Mouse (Mus musculus) limb, embryonic 11.5 days (tissue): ENCODE data around the gene Eif2d. TPM values are rescaled to one million over a fixed set of nuclear protein-coding genes. Genes with fewer than 3 reads are reported as not detected.

Experiments used
- ATAC-seq: fragments of 200-750 bp; cut with Nextera tagmentation; 2 replicates; pipeline ENCODE4 v1.8.0; 2017; ENCODE audit warnings: low read depth; ENCODE audit not compliant: insufficient number of reproducible peaks, low FRiP score, low TSS enrichment
- DNase-seq: peaks from one replicate; pipeline ENCODE4 v3.0.0-alpha.2; 2015; ENCODE audit warnings: low spot score
- H3K27ac ChIP-seq: fragments of 300-500 bp; sonication (generic); replicated peaks from 2 replicates; pipeline ENCODE4 v1.5.1; 2014; ENCODE audit warnings: low read depth, mild to moderate bottlenecking, low read length
- H3K27me3 ChIP-seq: fragments of 300-500 bp; sonication (generic); 2 replicates; pipeline ENCODE4 v1.6.1; 2014; ENCODE audit warnings: mild to moderate bottlenecking, low read length, mixed read lengths; ENCODE audit not compliant: control insufficient read depth, insufficient read depth
- H3K36me3 ChIP-seq: fragments of 300-500 bp; sonication (generic); 2 replicates; pipeline ENCODE4 v1.6.1; 2014; ENCODE audit warnings: mild to moderate bottlenecking, low read length, moderate library complexity, mixed read lengths; ENCODE audit not compliant: control insufficient read depth, insufficient read depth
- H3K4me1 ChIP-seq: fragments of 300-500 bp; sonication (generic); 2 replicates; pipeline ENCODE4 v1.6.1; 2014; ENCODE audit warnings: low read length, mixed read lengths; ENCODE audit not compliant: control insufficient read depth, insufficient read depth
- H3K4me2 ChIP-seq: fragments of 300-500 bp; sonication (generic); 2 replicates; pipeline ENCODE4 v1.6.1; 2014; ENCODE audit warnings: low read depth, mild to moderate bottlenecking, moderate library complexity; ENCODE audit not compliant: severe bottlenecking
- H3K4me3 ChIP-seq: fragments of 300-500 bp; sonication (generic); 2 replicates; pipeline ENCODE4 v1.5.1; 2014; ENCODE audit warnings: low read depth, low read length
- H3K9ac ChIP-seq: fragments of 300-500 bp; sonication (generic); 2 replicates; pipeline ENCODE4 v1.6.1; 2014; ENCODE audit warnings: mild to moderate bottlenecking, low read length
- H3K9me3 ChIP-seq: fragments of 300-500 bp; sonication (generic); 2 replicates; pipeline ENCODE4 v1.6.1; 2016; ENCODE audit warnings: low read length; ENCODE audit not compliant: control insufficient read depth
- WGBS: fragments of 180-500 bp; shearing (Covaris S2); extraction: QIAGEN DNeasy Blood & Tissue Kit; methylation state at CpG from one replicate; pipeline ENCODE4 v1.1.7; 2014; 5-methylcytosine and 5-hydroxymethylcytosine counted together
- polyA plus RNA-seq: library from polyadenylated mRNA; unstranded; fragments of >200 nt; fragmentation: Nextera tagmentation; extraction: Ambion mirVana; gene quantifications from 2 replicates; pipeline ENCODE4 v1.2.1, GENCODE M21; 2014

The Eif2d gene
- polyA plus RNA-seq, 1 experiment from 2014 or later: 72.3 TPM

- DNase-seq: no peak
- H3K4me3 ChIP-seq: no peak overlapping the region
- ATAC-seq: no peak
- H3K36me3 ChIP-seq: no peaks in the 10 kb centered on the region
- no peak overlapping the region for H3K27ac ChIP-seq
- H3K9ac ChIP-seq: no peak overlapping the region
- 90% methylated on average over 6 of the region's 6 CpGs for WGBS
- no peaks in the 10 kb centered on the region for H3K27me3 ChIP-seq
- no peak overlapping the region for H3K4me2 ChIP-seq
- H3K9me3 ChIP-seq: no peaks in the 10 kb centered on the region
- no peaks in the 10 kb centered on the region for H3K4me1 ChIP-seq
Observed at GRCm38 (mm10) chr1:131208800-131209199, 55.8 kb downstream of the Eif2d start.

- no peaks in the 10 kb centered on the region for H3K4me1 ChIP-seq
- H3K9me3 ChIP-seq: no peaks in the 10 kb centered on the region
- H3K4me2 ChIP-seq: no peak overlapping the region
- H3K9ac ChIP-seq: no peak overlapping the region
- WGBS: 82% methylated on average over 8 of the region's 8 CpGs
- H3K27me3 ChIP-seq: no peaks in the 10 kb centered on the region
- no peak overlapping the region for H3K27ac ChIP-seq
- no peak overlapping the region for H3K4me3 ChIP-seq
- DNase-seq (no peak), ATAC-seq (no peak)
- H3K36me3 ChIP-seq: no peaks in the 10 kb centered on the region
Observed at GRCm38 (mm10) chr1:131209971-131210426, 57.0 kb downstream of the Eif2d start.

- H3K4me1 ChIP-seq: no peaks in the 10 kb centered on the region
- no peak overlapping the region for H3K4me2 ChIP-seq
- no peak for ATAC-seq
- no peak for DNase-seq
- no peaks in the 10 kb centered on the region for H3K36me3 ChIP-seq
- H3K9me3 ChIP-seq: no peaks in the 10 kb centered on the region
- H3K9ac ChIP-seq: no peak overlapping the region
- H3K27me3 ChIP-seq: no peaks in the 10 kb centered on the region
- no peak overlapping the region for H3K4me3 ChIP-seq
- no peak overlapping the region for H3K27ac ChIP-seq
- 92% methylated on average over 1 of the region's 1 CpGs for WGBS
Observed at GRCm38 (mm10) chr1:131211655-131212054, 58.7 kb downstream of the Eif2d start.

- ATAC-seq: no peak
Observed at GRCm38 (mm10) chr1:131212956-131213355, 60.0 kb downstream of the Eif2d start.

GRCm38 (mm10) chr1:131213361-131213760 is 60.4 kb downstream of the Eif2d start:
- DNase-seq: no peak
- Histone ChIP-seq H3K4me1 (no peaks in the 10 kb centered on the region), H3K4me3 (no peak overlapping the region), H3K9me3 (no peaks in the 10 kb centered on the region), H3K9ac (no peak overlapping the region), H3K36me3 (no peaks in the 10 kb centered on the region), H3K27me3 (no peaks in the 10 kb centered on the region), H3K27ac (no peak overlapping the region), H3K4me2 (no peak overlapping the region)
- no peak for ATAC-seq
- 81% methylated on average over 6 of the region's 6 CpGs for WGBS

More at GRCm38 (mm10) chr1:131212956-131213355, 60.0 kb downstream of the Eif2d start:
- Histone ChIP-seq H3K9ac (no peak overlapping the region), H3K4me3 (no peak overlapping the region), H3K36me3 (no peaks in the 10 kb centered on the region), H3K9me3 (no peaks in the 10 kb centered on the region), H3K4me2 (no peak overlapping the region), H3K4me1 (no peaks in the 10 kb centered on the region), H3K27me3 (no peaks in the 10 kb centered on the region), H3K27ac (no peak overlapping the region)
- no peak for DNase-seq
- 77% methylated on average over 5 of the region's 5 CpGs for WGBS

- ATAC-seq: no peak
- H3K4me3 ChIP-seq: no peak overlapping the region
- H3K27me3 ChIP-seq: no peaks in the 10 kb centered on the region
- no peaks in the 10 kb centered on the region for H3K4me1 ChIP-seq
- no peak overlapping the region for H3K4me2 ChIP-seq
- no peak overlapping the region for H3K9ac ChIP-seq
- H3K27ac ChIP-seq: no peak overlapping the region
- DNase-seq: no peak
- WGBS: 91% methylated on average over 11 of the region's 11 CpGs
- H3K9me3 ChIP-seq: no peaks in the 10 kb centered on the region
- no peaks in the 10 kb centered on the region for H3K36me3 ChIP-seq
Observed at GRCm38 (mm10) chr1:131218933-131219332, 66.0 kb downstream of the Eif2d start.

GRCm38 (mm10) chr1:131221822-131222590 is 69.0 kb downstream of the Eif2d start:
- no peak overlapping the region for H3K27ac ChIP-seq
- no peaks in the 10 kb centered on the region for H3K36me3 ChIP-seq
- no peak overlapping the region for H3K4me2 ChIP-seq
- no peak overlapping the region for H3K4me3 ChIP-seq
- ATAC-seq (no peak), DNase-seq (no peak)
- H3K27me3 ChIP-seq: no peaks in the 10 kb centered on the region
- no peak overlapping the region for H3K9ac ChIP-seq
- H3K4me1 ChIP-seq: no peaks in the 10 kb centered on the region
- 83% methylated on average over 13 of the region's 13 CpGs for WGBS
- no peaks in the 10 kb centered on the region for H3K9me3 ChIP-seq

- Histone ChIP-seq H3K27me3 (no peaks in the 10 kb centered on the region), H3K36me3 (no peaks in the 10 kb centered on the region), H3K4me2 (no peak overlapping the region), H3K9ac (no peak overlapping the region), H3K4me3 (no peak overlapping the region), H3K4me1 (no peaks in the 10 kb centered on the region), H3K9me3 (no peaks in the 10 kb centered on the region), H3K27ac (no peak overlapping the region)
- ATAC-seq (no peak), DNase-seq (no peak)
- 91% methylated on average over 2 of the region's 2 CpGs for WGBS
Observed at GRCm38 (mm10) chr1:131223345-131223744, 70.4 kb downstream of the Eif2d start.
